Mouse (Mus musculus) forebrain, postnatal 0 days (tissue): Measurements from ENCODE around the gene Fcgbp. TPM values are rescaled to one million over a fixed set of nuclear protein-coding genes. Genes with fewer than 3 reads are reported as not detected.

ENCODE experiments used
- ATAC-seq: fragments of 200-750 bp; cut with Nextera tagmentation; 2 replicates; pipeline ENCODE4 v1.8.0; 2017; ENCODE audit warnings: mild to moderate bottlenecking, moderate library complexity
- DNase-seq: peaks from one replicate; pipeline ENCODE4 v3.0.0-alpha.2; 2015
- H3K27ac ChIP-seq: fragments of 300-500 bp; sonication (generic); 2 replicates; pipeline ENCODE4 v1.5.1; 2014; ENCODE audit warnings: low read depth, mild to moderate bottlenecking, antibody characterized with exemption, low read length, moderate library complexity, mixed read lengths
- H3K27me3 ChIP-seq: fragments of 300-500 bp; sonication (generic); 2 replicates; pipeline ENCODE4 v1.6.1; 2014; ENCODE audit warnings: mild to moderate bottlenecking, low read length, mixed read lengths; ENCODE audit not compliant: insufficient read depth
- H3K36me3 ChIP-seq: fragments of 300-500 bp; sonication (generic); 2 replicates; pipeline ENCODE4 v1.6.1; 2014; ENCODE audit warnings: mild to moderate bottlenecking, moderate library complexity; ENCODE audit not compliant: insufficient read depth
- H3K4me1 ChIP-seq: fragments of 300-500 bp; sonication (generic); 2 replicates; pipeline ENCODE4 v1.6.1; 2014; ENCODE audit warnings: antibody characterized with exemption; ENCODE audit not compliant: insufficient read depth
- H3K4me2 ChIP-seq: fragments of 300-500 bp; sonication (generic); 2 replicates; pipeline ENCODE4 v1.6.1; 2014; ENCODE audit warnings: low read depth, mild to moderate bottlenecking, moderate library complexity
- H3K4me3 ChIP-seq: fragments of 300-500 bp; sonication (generic); 2 replicates; pipeline ENCODE4 v1.5.1; 2014; ENCODE audit warnings: low read depth, low read length, mixed read lengths
- H3K9ac ChIP-seq: fragments of 300-500 bp; sonication (generic); 2 replicates; pipeline ENCODE4 v1.6.1; 2014; ENCODE audit warnings: mild to moderate bottlenecking
- H3K9me3 ChIP-seq: fragments of 300-500 bp; sonication (generic); 2 replicates; pipeline ENCODE4 v1.6.1; 2016; ENCODE audit warnings: low read length
- CTCF ChIP-seq: sonication (generic); IDR thresholded peaks from 2 replicates; pipeline ENCODE4 v1.5.1; 2016; ENCODE audit warnings: antibody characterized with exemption, control low read depth, low read depth
- WGBS: fragments of 180-500 bp; shearing (Covaris S2); extraction: QIAGEN DNeasy Blood & Tissue Kit; methylation state at CpG from one replicate; pipeline ENCODE4 v1.1.7; 2014; 5-methylcytosine and 5-hydroxymethylcytosine counted together
- polyA plus RNA-seq: library from polyadenylated mRNA; unstranded; fragments of >200 nt; fragmentation: Nextera tagmentation; extraction: Ambion mirVana; gene quantifications from 2 replicates; pipeline ENCODE4 v1.2.1, GENCODE M21; 2015
- total RNA-seq: library from RNA; depleted of rRNA; stranded (reverse); fragments of >200 nt; gene quantifications from 2 replicates; pipeline ENCODE4 v1.2.3, GENCODE M21; 2014; rRNA removed

Fcgbp gene
- total and polyA plus RNA-seq, 2 experiments from 2014 or later = 0.45 to 0.57 TPM

- peak within 1 kb of the TSS; percentile 81 for H3K27ac ChIP-seq
- no peaks in the 10 kb centered on the region for H3K36me3 ChIP-seq
- no peak for TF ChIP-seq CTCF
- H3K27me3 ChIP-seq = no peaks in the 10 kb centered on the region
- WGBS = 3% methylated on average over 79 of the region's 80 CpGs
- peak within 1 kb of the TSS; percentile 88 for H3K4me2 ChIP-seq
- peak; percentile 97 for DNase-seq
- peak; percentile 98 for ATAC-seq
- H3K9me3 ChIP-seq = no peaks in the 10 kb centered on the region
- peaks cover 19% of the 10 kb centered on the region for H3K4me1 ChIP-seq
- peak within 1 kb of the TSS; percentile 73 for H3K4me3 ChIP-seq
- peak within 1 kb of the TSS; percentile 67 for H3K9ac ChIP-seq
Measured at GRCm38 (mm10) chr7:28169489-28170422, 98.7 kb downstream of the Fcgbp start, which contains the start of gene Fbl. Gene Fbl (plus strand): TSS chr7:28169710.

Other genes starting within 250 kb of the Fcgbp start
- gene Zfp59, start 232.6 kb upstream of the Fcgbp start, total RNA-seq = 10.7 and 11.6 TPM in 2 replicates
- 3.5 and 5.2 TPM in 2 replicates for gene Zfp59, start 232.6 kb upstream of the Fcgbp start, polyA plus RNA-seq
- gene Zfp607a, start 213.7 kb upstream of the Fcgbp start, total RNA-seq = 2.5 and 2.8 TPM in 2 replicates
- gene Zfp607a, start 213.7 kb upstream of the Fcgbp start, polyA plus RNA-seq = 0.54 and 0.68 TPM in 2 replicates
- gene Zfp974, start 141.8 kb upstream of the Fcgbp start, total RNA-seq = 15.3 and 19.7 TPM in 2 replicates
- 3.2 and 5.5 TPM in 2 replicates for gene Zfp974, start 141.8 kb upstream of the Fcgbp start, polyA plus RNA-seq
- gene Zfp780b, start 92.1 kb upstream of the Fcgbp start, total RNA-seq = 28.8 and 32.2 TPM in 2 replicates
- 12.9 and 19.9 TPM in 2 replicates for gene Zfp780b, start 92.1 kb upstream of the Fcgbp start, polyA plus RNA-seq
- 9.5 and 14.2 TPM in 2 replicates for gene Zfp850, start 57.1 kb upstream of the Fcgbp start, total RNA-seq
- gene Zfp850, start 57.1 kb upstream of the Fcgbp start, polyA plus RNA-seq = 3.8 and 4.0 TPM in 2 replicates
- 200 and 233 TPM in 2 replicates for gene Psmc4, start 21.1 kb upstream of the Fcgbp start, total RNA-seq
- gene Psmc4, start 21.1 kb upstream of the Fcgbp start, polyA plus RNA-seq = 265 and 268 TPM in 2 replicates
- under 0.01 and 0.19 TPM in 2 replicates for gene 9530053A07Rik, start 58.2 kb downstream of the Fcgbp start, total RNA-seq
- 0.08 TPM in 2 replicates for gene 9530053A07Rik, start 58.2 kb downstream of the Fcgbp start, polyA plus RNA-seq
- gene Fbl, start 98.5 kb downstream of the Fcgbp start, total RNA-seq = 40.4 and 49.5 TPM in 2 replicates
- 86.3 and 91.3 TPM in 2 replicates for gene Fbl, start 98.5 kb downstream of the Fcgbp start, polyA plus RNA-seq
- 21.0 and 23.3 TPM in 2 replicates for gene Dyrk1b, start 108.2 kb downstream of the Fcgbp start, total RNA-seq
- 5.5 and 7.4 TPM in 2 replicates for gene Dyrk1b, start 108.2 kb downstream of the Fcgbp start, polyA plus RNA-seq
- gene Eid2, start 196.6 kb downstream of the Fcgbp start, total RNA-seq = 91.2 and 101 TPM in 2 replicates
- gene Eid2, start 196.6 kb downstream of the Fcgbp start, polyA plus RNA-seq = 26.7 and 28.3 TPM in 2 replicates
- gene Eid2b, start 206.5 kb downstream of the Fcgbp start, total RNA-seq = 44.0 and 45.1 TPM in 2 replicates
- gene Eid2b, start 206.5 kb downstream of the Fcgbp start, polyA plus RNA-seq = 49.0 and 53.6 TPM in 2 replicates
- 0.62 and 0.71 TPM in 2 replicates for gene Selenov, start 219.9 kb downstream of the Fcgbp start, total RNA-seq
- 1.3 and 2.1 TPM in 2 replicates for gene Selenov, start 219.9 kb downstream of the Fcgbp start, polyA plus RNA-seq
- 7.8 and 9.5 TPM in 2 replicates for gene Dll3, start 231.0 kb downstream of the Fcgbp start, total RNA-seq
- 10.9 and 11.1 TPM in 2 replicates for gene Dll3, start 231.0 kb downstream of the Fcgbp start, polyA plus RNA-seq
- 60.6 and 64.0 TPM in 2 replicates for gene Timm50, start 240.8 kb downstream of the Fcgbp start, total RNA-seq
- 116 and 140 TPM in 2 replicates for gene Timm50, start 240.8 kb downstream of the Fcgbp start, polyA plus RNA-seq